Mouse (Mus musculus) olfactory bulb, adult 2 months (tissue): ENCODE data around the gene Tmed8. TPM values are rescaled to one million over a fixed set of nuclear protein-coding genes. Genes with fewer than 3 reads are reported as not detected.
"Not testable (repeated sequence)": the region's sequence is repeated elsewhere in the genome, so short reads cannot be mapped to it uniquely, and the experiment has no call there.

ENCODE experiments used
- H3K27ac ChIP-seq: fragments of 200-500 bp; 2 replicates; pipeline ENCODE4 v1.5.1; 2012; ENCODE audit warnings: low read depth, low read length; ENCODE audit not compliant: insufficient read depth
- H3K4me1 ChIP-seq: fragments of 200-500 bp; 2 replicates; pipeline ENCODE4 v1.6.1; 2012; ENCODE audit warnings: low read length; ENCODE audit not compliant: control insufficient read depth, insufficient read depth
- H3K4me3 ChIP-seq: fragments of 200-500 bp; 2 replicates; pipeline ENCODE4 v1.5.1; 2012; ENCODE audit warnings: mild to moderate bottlenecking, low read depth, low read length, moderate library complexity; ENCODE audit not compliant: insufficient read depth
- CTCF ChIP-seq: fragments of 200-500 bp; IDR thresholded peaks from 2 replicates; pipeline ENCODE4 v1.5.1; 2012; ENCODE audit warnings: low read depth, mild to moderate bottlenecking, low read length, moderate library complexity; ENCODE audit not compliant: insufficient read depth
- POLR2A ChIP-seq: fragments of 200-500 bp; IDR thresholded peaks from 2 replicates; pipeline ENCODE4 v1.6.1; 2012; ENCODE audit warnings: mild to moderate bottlenecking, low read depth, low read length, moderate library complexity; ENCODE audit not compliant: insufficient read depth
- WGBS: fragments of 180-500 bp; shearing (Covaris S2); methylation state at CpG from one replicate; pipeline ENCODE4 v1.1.7; 2018; 5-methylcytosine and 5-hydroxymethylcytosine counted together
- polyA plus RNA-seq: library from polyadenylated mRNA; stranded (reverse); fragments of >200 nt; gene quantifications from 2 replicates; pipeline ENCODE4 v1.2.4, GENCODE M21; 2012; ENCODE audit warnings: low replicate concordance; ENCODE audit not compliant: missing spikeins, insufficient read depth, insufficient read length

The Tmed8 gene
- polyA plus RNA-seq, 1 experiment: not detected

DNA sequence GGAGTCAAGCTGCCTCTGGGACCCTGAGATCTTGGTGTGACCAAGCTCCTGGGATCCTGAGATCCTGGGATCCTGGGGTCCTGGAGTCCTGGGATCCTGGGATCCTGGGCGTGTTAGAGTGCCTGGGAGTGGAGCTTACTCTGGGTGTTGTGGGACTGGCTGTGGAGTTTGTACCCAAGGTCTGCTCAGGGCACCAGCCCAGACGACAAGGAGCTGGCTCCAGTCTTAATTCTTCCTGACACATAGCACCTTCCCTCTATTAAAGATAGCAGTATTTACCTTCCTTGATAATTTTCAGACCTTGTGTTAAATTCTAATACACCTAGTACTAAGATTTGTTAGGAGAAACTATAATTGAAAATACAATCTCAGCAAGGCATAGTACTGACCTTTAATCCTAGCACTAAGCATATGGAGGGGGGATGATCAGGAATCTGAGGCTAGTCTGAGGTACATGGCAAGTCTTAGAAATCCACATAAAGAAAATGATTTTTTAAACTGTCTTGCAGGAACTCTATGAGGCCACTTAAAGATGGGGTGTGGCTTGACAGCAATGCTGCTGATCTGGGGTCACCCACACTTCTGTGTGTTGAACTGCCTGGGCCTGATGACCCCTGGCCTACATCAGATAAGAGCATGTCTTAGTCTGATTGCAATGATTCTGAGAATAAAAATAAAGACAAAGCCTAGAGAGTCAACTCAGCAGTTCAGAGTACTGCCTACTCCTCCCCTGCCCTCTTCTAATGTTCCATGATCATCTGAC is 12.8 kb upstream of the Tmed8 start:
- TF ChIP-seq CTCF: no peak
- no peak for TF ChIP-seq POLR2A
- no peaks in the 10 kb centered on the region for H3K4me1 ChIP-seq
- no peak overlapping the region for H3K4me3 ChIP-seq
- WGBS: 70% methylated on average over 2 of the region's 2 CpGs
- H3K27ac ChIP-seq: no peak overlapping the region

DNA sequence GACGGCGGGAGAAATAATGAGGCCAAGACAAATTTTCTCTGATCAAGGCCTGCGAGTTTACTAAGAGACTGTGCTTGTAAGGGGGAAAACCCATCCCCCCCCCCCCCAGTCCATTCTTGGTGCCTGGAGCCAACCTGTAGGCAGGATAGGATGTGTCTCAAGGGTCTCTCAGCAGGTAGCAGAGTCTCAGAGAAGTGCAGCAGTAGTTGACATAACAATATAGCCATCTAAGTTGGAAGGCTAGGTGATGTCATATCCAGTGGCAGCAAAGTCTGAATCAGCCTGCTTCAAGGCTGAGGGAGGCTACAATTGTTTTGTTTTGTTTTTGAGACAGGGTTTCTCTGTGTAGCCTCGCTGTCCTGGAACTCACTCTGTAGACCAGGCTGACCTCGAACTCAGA is 5.5 kb upstream of the Tmed8 start:
- H3K4me3 ChIP-seq, H3K4me1 ChIP-seq, H3K27ac ChIP-seq: not testable (repeated sequence)
- 88% methylated on average over 5 of the region's 5 CpGs for WGBS

DNA sequence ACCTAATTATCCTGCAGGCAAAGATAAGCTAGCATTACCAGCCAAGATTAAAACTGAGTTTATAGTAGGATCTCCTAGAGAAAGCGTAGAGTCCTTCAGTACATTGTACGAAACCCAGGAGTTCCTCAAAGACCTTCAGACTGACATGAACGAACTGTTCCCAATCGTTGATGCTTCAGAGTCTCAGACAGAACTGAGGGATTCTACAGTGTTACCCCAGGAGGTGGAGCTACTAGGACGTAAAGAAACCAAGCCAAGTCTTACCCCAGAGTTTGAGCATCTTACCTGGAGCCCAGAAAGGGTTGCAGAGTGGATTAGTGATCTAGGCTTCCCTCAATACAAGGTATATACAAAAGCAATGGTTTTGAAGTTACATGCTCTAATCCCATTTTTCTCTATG is 1.4 kb upstream of the Tmed8 start:
- Histone ChIP-seq H3K27ac (no peak overlapping the region), H3K4me3 (no peak overlapping the region), H3K4me1 (peaks cover 5% of the 10 kb centered on the region; the same call in 1 of the 2 replicates)
- TF ChIP-seq CTCF (no peak), POLR2A (no peak)
- 68% methylated on average over 5 of the region's 5 CpGs for WGBS

DNA sequence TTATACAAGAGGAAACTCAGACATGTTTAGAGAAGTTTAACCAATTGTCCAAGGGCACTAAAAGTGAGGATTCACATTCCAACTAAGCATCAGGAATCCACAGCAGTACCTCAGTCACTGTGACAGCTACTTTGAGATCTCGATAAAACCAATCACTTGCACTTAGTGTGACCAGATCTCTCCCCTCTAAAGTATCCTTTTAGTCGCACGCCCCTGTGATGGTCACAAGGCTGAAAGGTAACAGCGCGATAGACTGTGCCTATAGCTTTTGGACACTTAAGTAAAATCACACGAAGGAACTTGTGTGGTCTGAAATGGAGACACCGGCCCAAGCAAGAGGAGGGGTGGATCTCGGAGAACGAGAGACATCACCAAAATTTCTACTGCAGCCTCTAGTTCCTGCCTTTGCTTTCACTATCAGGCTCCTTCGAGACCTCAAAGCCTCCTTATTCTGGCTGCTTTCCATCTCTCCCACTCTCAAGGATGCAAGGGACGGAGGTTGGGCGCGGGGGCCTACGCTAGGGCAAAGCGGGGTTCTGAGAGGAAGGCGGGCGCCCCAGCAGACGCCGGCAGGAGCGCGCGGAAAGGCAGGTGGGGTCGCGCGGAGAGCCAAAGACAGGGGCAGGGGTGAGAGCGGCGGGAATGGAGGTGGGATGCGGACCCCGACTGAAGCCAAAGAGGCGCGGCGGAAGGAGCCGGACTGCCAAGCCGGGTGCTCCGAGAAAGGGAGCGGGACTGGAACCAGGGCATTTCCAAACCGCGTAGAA is 865 bp downstream of the Tmed8 start, which contains the start of gene Samd15:
Gene Samd15 (plus strand): TSS at position 518 of the 767 bp plus-strand sequence.
- TF ChIP-seq POLR2A (no peak), CTCF (no peak)
- Histone ChIP-seq H3K27ac (peak within 1 kb of the TSS; percentile 60), H3K4me1 (peaks cover 5% of the 10 kb centered on the region; the same call in 1 of the 2 replicates), H3K4me3 (peak within 1 kb of the TSS; percentile 85)
- WGBS: under 1% methylated on average over 32 of the region's 38 CpGs

DNA sequence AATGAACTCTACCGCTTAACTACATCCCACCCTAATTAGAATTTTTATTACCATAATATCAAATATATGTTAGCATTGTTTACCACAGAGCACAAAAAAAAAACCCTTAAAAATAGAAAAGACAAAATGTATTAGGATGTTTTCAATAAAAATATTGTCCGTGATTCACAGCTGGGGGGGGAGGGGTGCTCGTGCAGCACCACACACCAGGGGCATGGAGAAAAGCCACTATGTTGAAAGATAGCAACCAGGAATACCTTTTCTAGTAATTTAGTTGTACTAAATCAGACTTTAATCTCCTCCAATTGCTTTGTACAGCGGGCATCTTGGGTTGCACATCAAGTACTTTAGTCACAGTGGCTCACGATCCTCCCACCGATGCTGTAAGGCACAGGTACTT is 1.5 kb downstream of the Tmed8 start:
- 26% methylated on average over 6 of the region's 6 CpGs for WGBS
- H3K27ac ChIP-seq: no peak overlapping the region
- peaks cover 5% of the 10 kb centered on the region; the same call in 1 of the 2 replicates for H3K4me1 ChIP-seq
- H3K4me3 ChIP-seq: no peak overlapping the region
- TF ChIP-seq CTCF (no peak), POLR2A (no peak)

- TF ChIP-seq CTCF (no peak), POLR2A (no peak)
- no peak overlapping the region for H3K4me3 ChIP-seq
- peaks cover 5% of the 10 kb centered on the region; the same call in 1 of the 2 replicates for H3K4me1 ChIP-seq
- no peak overlapping the region for H3K27ac ChIP-seq
Measured at GRCm38 (mm10) chr12:87196310-87196709, 3.9 kb downstream of the Tmed8 start.

GRCm38 (mm10) chr12:87195069-87195468 is 5.2 kb downstream of the Tmed8 start:
- WGBS: 92% methylated on average over 1 of the region's 1 CpGs
- TF ChIP-seq POLR2A (no peak), CTCF (no peak)
- Histone ChIP-seq H3K27ac (no peak overlapping the region), H3K4me3 (no peak overlapping the region), H3K4me1 (peaks cover 5% of the 10 kb centered on the region; the same call in 1 of the 2 replicates)

DNA sequence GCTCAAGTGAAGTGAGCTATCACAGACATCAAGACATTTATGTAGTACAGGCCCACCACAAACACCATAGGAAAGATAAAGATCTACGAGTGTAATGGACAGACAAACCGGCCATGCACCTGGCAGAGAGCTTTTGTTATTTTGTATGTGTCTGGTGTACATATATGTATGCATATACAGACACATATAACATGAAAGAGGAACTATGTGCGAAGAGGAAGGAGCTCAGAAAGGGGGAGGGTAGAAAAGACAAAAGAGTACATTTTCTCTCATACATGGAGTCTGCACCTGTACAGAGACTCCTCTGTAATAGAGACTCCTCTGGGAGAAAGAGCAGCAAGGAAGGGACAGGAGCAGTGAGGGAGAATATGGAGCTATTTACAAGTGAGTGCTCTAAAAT is 7.2 kb downstream of the Tmed8 start:
- TF ChIP-seq POLR2A: no peak
- TF ChIP-seq CTCF: no peak
- WGBS: 92% methylated on average over 3 of the region's 3 CpGs
- H3K4me1 ChIP-seq: peaks cover 5% of the 10 kb centered on the region; the same call in 1 of the 2 replicates

DNA sequence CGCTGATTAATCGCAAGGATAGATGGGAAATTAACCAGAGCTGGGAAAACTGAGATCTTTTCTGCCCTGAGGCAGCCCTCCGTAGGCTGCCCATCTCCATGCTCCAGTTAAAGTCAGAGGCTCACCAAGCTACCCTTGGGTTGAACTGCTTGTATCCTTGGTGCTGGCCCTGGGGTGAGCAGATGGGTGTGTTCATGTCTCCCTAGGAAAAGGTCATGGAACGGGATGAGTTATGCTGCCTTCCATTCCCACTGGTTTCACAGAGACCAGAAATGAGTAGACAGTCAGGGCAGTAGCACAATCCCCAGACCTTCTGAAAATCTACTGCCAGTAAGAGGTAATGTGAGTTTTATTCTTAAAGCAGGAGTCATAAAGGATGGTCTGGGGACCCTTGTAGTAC is 22.6 kb downstream of the Tmed8 start:
- H3K27ac ChIP-seq: no peak overlapping the region
- H3K4me1 ChIP-seq: peaks cover 14% of the 10 kb centered on the region
- 96% methylated on average over 4 of the region's 4 CpGs for WGBS
- no peak for TF ChIP-seq POLR2A
- TF ChIP-seq CTCF: no peak
- no peak overlapping the region for H3K4me3 ChIP-seq

More for the DNA sequence above, 7.2 kb downstream of the Tmed8 start:
- no peak overlapping the region for H3K27ac ChIP-seq
- no peak overlapping the region for H3K4me3 ChIP-seq
